Comparison of ENCODE assay signal across 8 mouse cellular contexts in genomic region chr15:79516171-79517096, GRCm38 (mm10). TPM values are rescaled to one million over a fixed set of nuclear protein-coding genes. Genes with fewer than 3 reads are reported as not detected.
DNase-seq lines count a peak whose midpoint lies in the region; ATAC-seq and TF ChIP-seq lines count a peak whose summit lies in the region.

Kdelr3 (plus strand) TSS chr15:79516411.

- no peak for TF ChIP-seq POLR2A in small intestine, adult 2 months (IDR thresholded peaks at IDR 0.05; ENCODE audit: low read depth, low read length)

- no peak for TF ChIP-seq CTCF in left cerebral cortex, adult 2 months (IDR thresholded peaks at IDR 0.05)
- no peak for TF ChIP-seq CTCF in heart, postnatal 0 days (IDR thresholded peaks at IDR 0.05; ENCODE audit: low read depth)
- TF ChIP-seq CTCF in small intestine, adult 2 months (IDR thresholded peaks at IDR 0.05; ENCODE audit: extremely low read depth, insufficient read length, insufficient replicate concordance, low read depth, low read length) = no peak

- intact Hi-C loops in left cerebral cortex, adult 2 months (cut with DNase I) = no loop called here

- peaks cover 82% of the 10 kb centered on the region for H3K27me3 ChIP-seq in forebrain, embryonic 10.5 days (ENCODE audit: poor library complexity, severe bottlenecking)
- peaks cover 17% of the 10 kb centered on the region; the same call in 1 of the 2 replicates for H3K27me3 ChIP-seq in heart, postnatal 0 days (ENCODE audit: control insufficient read depth, insufficient read depth, low read length)
- peaks cover 25% of the 10 kb centered on the region for H3K27me3 ChIP-seq in small intestine, adult 2 months (ENCODE audit: control insufficient read depth, insufficient read depth, low read length)

- H3K9ac ChIP-seq in heart, postnatal 0 days (replicated peaks; ENCODE audit: low read depth, low read length) = peak within 1 kb of the TSS; percentile 74

- H3K4me1 ChIP-seq in forebrain, embryonic 10.5 days = peaks cover 47% of the 10 kb centered on the region
- peaks cover 19% of the 10 kb centered on the region for H3K4me1 ChIP-seq in heart, postnatal 0 days (ENCODE audit: control insufficient read depth, insufficient read depth)
- H3K4me1 ChIP-seq in small intestine, adult 2 months (ENCODE audit: control insufficient read depth, insufficient read depth, insufficient read length, low read length) = peaks cover 10% of the 10 kb centered on the region

- WGBS in forebrain, embryonic 10.5 days = 1% methylated on average over 71 of the region's 71 CpGs
- under 1% methylated on average over 71 of the region's 71 CpGs for WGBS in heart, postnatal 0 days
- under 1% methylated on average over 71 of the region's 71 CpGs for WGBS in small intestine, adult 2 months

- H3K9me3 ChIP-seq in forebrain, embryonic 10.5 days = no peaks in the 10 kb centered on the region; the same call in 1 of the 2 replicates
- H3K9me3 ChIP-seq in heart, postnatal 0 days (replicated peaks; ENCODE audit: control insufficient read depth, low read length) = no peaks in the 10 kb centered on the region

- peak within 1 kb of the TSS; percentile 89 for H3K4me2 ChIP-seq in heart, postnatal 0 days (ENCODE audit: low read depth, low read length)

- no peak for TF ChIP-seq EP300 in heart, postnatal 0 days (IDR thresholded peaks at IDR 0.05; ENCODE audit: low read depth)

- ATAC-seq in heart, postnatal 0 days (ENCODE audit: insufficient read depth, low read depth) = peak; percentile 83

- H3K27ac ChIP-seq in left cerebral cortex, adult 2 months = no peak within 1 kb of the TSS
- peak within 1 kb of the TSS; percentile 59 for H3K27ac ChIP-seq in forebrain, embryonic 10.5 days
- peak within 1 kb of the TSS; percentile 76 for H3K27ac ChIP-seq in heart, postnatal 0 days (ENCODE audit: low read depth)
- H3K27ac ChIP-seq in small intestine, adult 2 months (ENCODE audit: insufficient read depth, low read depth, low read length) = 0 out of 2 replicates have a peak within 1 kb of the TSS, but pooled peaks have one; percentile 24

- DNase-seq in left cerebral cortex, adult 2 months (ENCODE audit: extremely low spot score in 1 of 2, low spot score in 2 of 2) = peak in 1 of 2 experiments; percentile 60
- DNase-seq in left cerebral cortex, adult 9 months (ENCODE audit: low spot score in 2 of 2) = no peak
- DNase-seq in forebrain, embryonic 10.5 days (ENCODE audit: extremely low spot score, low spot score) = peak; percentile 46
- peak; percentile 81 for DNase-seq in heart, postnatal 0 days (ENCODE audit: low spot score)
- DNase-seq in kidney, postnatal 25 days = peak; percentile 64 to 83
- DNase-seq in lung, postnatal 4 days = peak; percentile 86 to 93
- no peak for DNase-seq in layer of hippocampus, postnatal 25 days (ENCODE audit: extremely low spot score in 1 of 2, low spot score in 1 of 2)

- no peaks in the 10 kb centered on the region for H3K36me3 ChIP-seq in forebrain, embryonic 10.5 days (replicated peaks)
- H3K36me3 ChIP-seq in heart, postnatal 0 days (replicated peaks; ENCODE audit: control insufficient read depth, insufficient read depth, low read length) = no peaks in the 10 kb centered on the region; the same call in 1 of the 2 replicates
- no peaks in the 10 kb centered on the region for H3K36me3 ChIP-seq in small intestine, adult 2 months (ENCODE audit: control insufficient read depth, insufficient read depth, low read length)

- peak within 1 kb of the TSS; percentile 42 for H3K4me3 ChIP-seq in left cerebral cortex, adult 2 months
- H3K4me3 ChIP-seq in forebrain, embryonic 10.5 days = peak within 1 kb of the TSS; percentile 60
- H3K4me3 ChIP-seq in heart, postnatal 0 days (ENCODE audit: low read depth, low read length) = peak within 1 kb of the TSS; percentile 58
- peak within 1 kb of the TSS; percentile 78 for H3K4me3 ChIP-seq in small intestine, adult 2 months (ENCODE audit: low read depth, low read length)

RNA-seq across cellular contexts. Expression of gene Kdelr3, which starts in this region (rescaled TPM):
- total RNA-seq in left cerebral cortex, adult 2 months (2021) = under 1 TPM; 0.32 to 0.33 TPM
- polyA plus RNA-seq in forebrain, embryonic 10.5 days (2016; fragmentation: Nextera tagmentation; extraction: Ambion mirVana) = 7.4 and 7.5 TPM in 2 replicates
- total RNA-seq in heart, postnatal 0 days (2014; rRNA removed; ENCODE audit: low replicate concordance) = 51.4 and 54.0 TPM in 2 replicates
- 48.3 and 50.1 TPM in 2 replicates for polyA plus RNA-seq in heart, postnatal 0 days (2015; fragmentation: Nextera tagmentation; extraction: Ambion mirVana)
- polyA plus RNA-seq in small intestine, adult 2 months (2012; rRNA removed) = 9.0 and 10.5 TPM in 2 replicates
- total RNA-seq in layer of hippocampus, postnatal 25 days (2021) = under 1 TPM; 0.37 to 0.68 TPM

Comparison
In these comparisons a context has a peak if more than half of its experiments do, and no peak if none do; other contexts are left out.
1. RNA of gene Kdelr3 (total RNA-seq): 51.4 to 54.0 TPM in heart, postnatal 0 days; 0.37 to 0.68 TPM in layer of hippocampus, postnatal 25 days and 0.32 to 0.33 TPM in left cerebral cortex, adult 2 months; every median in the first group is over 10 times any median in the second.
2. DNase-seq: peak in forebrain, embryonic 10.5 days (single experiment), heart, postnatal 0 days (single experiment), kidney, postnatal 25 days (2 of 2) and lung, postnatal 4 days (2 of 2); none in left cerebral cortex, adult 9 months (0 of 2) and layer of hippocampus, postnatal 25 days (0 of 2).
3. Peak in every context shown above with its lines, with median percentiles within 50 percentile points of each other: H3K4me3 ChIP-seq.